Mouse (Mus musculus) CH12.LX (cell line): ENCODE measurements around the gene Malsu1. TPM values are rescaled to one million over a fixed set of nuclear protein-coding genes. Genes with fewer than 3 reads are reported as not detected.

Experiments
- DNase-seq: peaks from one replicate; pipeline ENCODE4 v3.0.0-alpha.2; 2013; ENCODE audit errors: extremely low read depth
- H3K27ac ChIP-seq: 2 replicates; pipeline ENCODE4 v1.5.1; 2012; ENCODE audit warnings: low read depth, mild to moderate bottlenecking, control low read depth, moderate library complexity; ENCODE audit not compliant: insufficient read depth
- H3K27me3 ChIP-seq: replicated peaks from 2 replicates; pipeline ENCODE3; 2012; ENCODE audit warnings: inconsistent platforms
- H3K36me3 ChIP-seq, 2 experiments: replicated peaks in 1 of 2; 2 replicates each; pipeline versions ENCODE3 to v1.6.1; 2012; ENCODE audit warnings: inconsistent platforms in 1 of 2, low read length in 1 of 2, mild to moderate bottlenecking in 1 of 2, mixed read lengths in 1 of 2, moderate library complexity in 1 of 2; ENCODE audit not compliant: control insufficient read depth in 1 of 2, insufficient read depth in 1 of 2
- H3K4me1 ChIP-seq, 2 experiments: 2 replicates each; pipeline ENCODE4 v1.6.1; 2012; ENCODE audit warnings: inconsistent platforms in 1 of 2, moderate library complexity in 1 of 2; ENCODE audit not compliant: insufficient read depth in 2 of 2, control insufficient read depth in 1 of 2
- H3K4me2 ChIP-seq: 2 replicates; pipeline ENCODE4 v1.6.1; 2012; ENCODE audit warnings: low read depth, mild to moderate bottlenecking, control low read depth; ENCODE audit not compliant: poor library complexity, insufficient read depth, severe bottlenecking
- H3K4me3 ChIP-seq, 3 experiments: fragments of 150-350 bp in 1 of 3; sonication (generic) in 1 of 3; replicated peaks in 1 of 3; 2 replicates each; pipeline versions ENCODE3 to v1.5.1; 2011 to 2012; ENCODE audit warnings: low read depth in 2 of 3, low read length in 2 of 3, mild to moderate bottlenecking in 2 of 3, moderate library complexity in 2 of 3, control low read depth in 1 of 3, improper control_type of control experiment in 1 of 3, inconsistent platforms in 1 of 3, mixed read lengths in 1 of 3; ENCODE audit not compliant: poor library complexity in 1 of 3
- H3K79me2 ChIP-seq: replicated peaks from 2 replicates; pipeline ENCODE4 v1.6.1; 2012; ENCODE audit warnings: mild to moderate bottlenecking, moderate library complexity; ENCODE audit not compliant: control insufficient read depth, poor library complexity, insufficient read depth, severe bottlenecking; ENCODE audit errors: extremely low read depth
- H3K9ac ChIP-seq: 2 replicates; pipeline ENCODE4 v1.6.1; 2012; ENCODE audit warnings: low read depth, mild to moderate bottlenecking, control low read depth, moderate library complexity; ENCODE audit not compliant: insufficient read depth
- H3K9me3 ChIP-seq: replicated peaks from 2 replicates; pipeline ENCODE3; 2012; ENCODE audit warnings: low read length, inconsistent platforms, mixed read lengths
- E2F4 ChIP-seq: IDR thresholded peaks from 2 replicates; pipeline ENCODE4 v1.6.1; 2011; ENCODE audit warnings: low read depth, low read length, improper control_type of control experiment; ENCODE audit not compliant: insufficient replicate concordance
- ELF1 ChIP-seq: IDR thresholded peaks from 2 replicates; pipeline ENCODE4 v1.6.1; 2014; ENCODE audit warnings: low read depth, mild to moderate bottlenecking, inconsistent platforms, low read length, improper control_type of control experiment
- ETS1 ChIP-seq: conservative IDR thresholded peaks from 2 replicates; pipeline ENCODE4 v1.6.1; 2012; ENCODE audit warnings: low read depth, mild to moderate bottlenecking, inconsistent platforms, low read length, improper control_type of control experiment, moderate library complexity
- HCFC1 ChIP-seq: IDR thresholded peaks from 2 replicates; pipeline ENCODE4 v1.6.1; 2012; ENCODE audit warnings: low read depth, mild to moderate bottlenecking, inconsistent platforms, low read length, improper control_type of control experiment
- IRF4 ChIP-seq: IDR thresholded peaks from 2 replicates; pipeline ENCODE4 v1.6.1; 2014; ENCODE audit warnings: low read depth, mild to moderate bottlenecking, inconsistent platforms, low read length, improper control_type of control experiment
- JUN ChIP-seq: IDR thresholded peaks from 2 replicates; pipeline ENCODE4 v1.6.1; 2011; ENCODE audit warnings: low read depth, mild to moderate bottlenecking, low read length, improper control_type of control experiment, moderate library complexity; ENCODE audit not compliant: insufficient read depth
- JUND ChIP-seq: conservative IDR thresholded peaks from 2 replicates; pipeline ENCODE4 v1.6.1; 2011; ENCODE audit warnings: low read depth, low read length, improper control_type of control experiment
- KAT2A ChIP-seq: IDR thresholded peaks from 2 replicates; pipeline ENCODE4 v1.6.1; 2012; ENCODE audit warnings: low read length, improper control_type of control experiment, inconsistent platforms; ENCODE audit not compliant: insufficient replicate concordance
- MAX ChIP-seq: IDR thresholded peaks from 2 replicates; pipeline ENCODE4 v1.6.1; 2011; ENCODE audit warnings: low read length, improper control_type of control experiment
- MXI1 ChIP-seq: IDR thresholded peaks from 2 replicates; pipeline ENCODE4 v1.6.1; 2011; ENCODE audit warnings: mild to moderate bottlenecking, low read depth, low read length, improper control_type of control experiment
- MYC ChIP-seq: IDR thresholded peaks from 2 replicates; pipeline ENCODE4 v1.6.1; 2011; ENCODE audit warnings: low read depth, mild to moderate bottlenecking, improper control_type of control experiment, low read length
- NELFE ChIP-seq: IDR thresholded peaks from 2 replicates; pipeline ENCODE4 v1.6.1; 2011; ENCODE audit warnings: low read depth, low read length, improper control_type of control experiment
- POLR2AphosphoS2 ChIP-seq: IDR thresholded peaks from 2 replicates; pipeline ENCODE4 v1.6.1; 2011; ENCODE audit warnings: low read depth, low read length, improper control_type of control experiment
- RAD21 ChIP-seq: IDR thresholded peaks from 2 replicates; pipeline ENCODE4 v1.6.1; 2011; ENCODE audit warnings: low read depth, mild to moderate bottlenecking, low read length, improper control_type of control experiment, moderate library complexity
- TBP ChIP-seq: conservative IDR thresholded peaks from 2 replicates; pipeline ENCODE4 v1.6.1; 2011; ENCODE audit warnings: low read depth, low read length, improper control_type of control experiment
- TCF12 ChIP-seq: IDR thresholded peaks from 2 replicates; pipeline ENCODE4 v1.6.1; 2014; ENCODE audit warnings: low read depth, mild to moderate bottlenecking, inconsistent platforms, low read length, improper control_type of control experiment
- USF1 ChIP-seq: IDR thresholded peaks from 2 replicates; pipeline ENCODE4 v1.6.1; 2014; ENCODE audit warnings: low read depth, mild to moderate bottlenecking, inconsistent platforms, low read length, improper control_type of control experiment
- ZC3H11A ChIP-seq: IDR thresholded peaks from 2 replicates; pipeline ENCODE4 v1.6.1; 2012; ENCODE audit warnings: low read depth, mild to moderate bottlenecking, inconsistent platforms, low read length, improper control_type of control experiment
- ZKSCAN1 ChIP-seq: IDR thresholded peaks from 2 replicates; pipeline ENCODE4 v1.6.1; 2012; ENCODE audit warnings: low read depth, inconsistent platforms, low read length, improper control_type of control experiment, borderline replicate concordance
- ZNF384 ChIP-seq: IDR thresholded peaks from 2 replicates; pipeline ENCODE4 v1.6.1; 2012; ENCODE audit warnings: low read depth, low read length, improper control_type of control experiment, inconsistent platforms
- dilution Hi-C: fragments of 300-500 bp; cut with MboI; formaldehyde crosslinking; loops from 2 replicates; pipeline ENCODE4 v1.14.3; 2020; ENCODE audit warnings: low sequenced_read_pairs; ENCODE audit not compliant: extremely low pct_unique_long_range_greater_than_20kb, extremely low pct_ligation_motif_present
- in situ Hi-C: fragments of 300-500 bp; cut with MboI; formaldehyde crosslinking; loops from 3 replicates; pipeline ENCODE4 v1.14.3; 2019; ENCODE audit warnings: low sequenced_read_pairs, low pct_ligation_motif_present, low pct_unique_long_range_greater_than_20kb, mixed read lengths
- polyA plus RNA-seq: library from polyadenylated mRNA; unstranded; fragments of >175 nt; gene quantifications from 2 replicates; pipeline ENCODE4 v1.2.1, GENCODE M21; 2012; ENCODE audit warnings: low read depth; ENCODE audit not compliant: insufficient read length
- total RNA-seq, 2 experiments: library from RNA; depleted of rRNA; stranded (reverse); fragments of 300-350 nt in 1 of 2; fragments of >200 nt in 1 of 2; gene quantifications; 2 replicates each; pipeline ENCODE4 v1.2.3; 2012 to 2014

Malsu1 gene
- total and polyA plus RNA-seq, 3 experiments: 39.0 to 78.7 (median 59.6) TPM

- peak; percentile 82; the same call in 1 of the 2 replicates for TF ChIP-seq KAT2A
- TF ChIP-seq, all 38 proteins: peak for 21
Observed at GRCm38 (mm10) chr6:49073304-49074116, at the start of gene Malsu1 (continued).

DNA sequence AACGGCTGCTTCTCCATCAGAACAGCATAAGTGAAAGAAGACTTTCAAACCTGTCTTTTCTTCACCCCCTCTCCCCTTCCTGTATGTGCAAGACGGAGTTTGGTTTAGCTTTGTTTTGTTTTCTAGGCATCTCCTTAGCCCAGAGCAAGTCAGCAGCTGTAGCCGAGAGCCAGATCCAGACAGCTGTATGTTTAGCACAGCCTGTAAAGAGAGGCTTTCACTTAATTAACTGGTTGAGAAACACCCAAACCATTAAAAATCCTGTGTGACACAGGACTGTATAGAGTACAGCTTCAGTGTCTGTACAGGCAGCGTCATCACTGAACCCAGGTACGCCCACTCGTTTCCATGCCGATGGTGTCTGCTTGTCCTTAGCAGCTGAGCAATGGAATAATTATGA, 48.3 kb upstream of the Malsu1 start:
- Histone ChIP-seq H3K4me1 (no peaks in the 10 kb centered on the region), H3K4me2 (no peak overlapping the region), H3K79me2 (no peaks in the 10 kb centered on the region), H3K9ac (no peak overlapping the region), H3K36me3 (no peaks in the 10 kb centered on the region), H3K9me3 (no peaks in the 10 kb centered on the region), H3K4me3 (no peak overlapping the region), H3K27ac (no peak overlapping the region), H3K27me3 (no peaks in the 10 kb centered on the region)
- DNase-seq: no peak
- TF ChIP-seq KAT2A: no peak
- no peak for TF ChIP-seq NELFE
- TF ChIP-seq HCFC1: no peak
- TF ChIP-seq TBP: no peak
- no peak for TF ChIP-seq ZC3H11A
- no peak for TF ChIP-seq POLR2AphosphoS2
- no peak for TF ChIP-seq ETS1
- TF ChIP-seq JUN: no peak
- no peak for TF ChIP-seq MYC
- TF ChIP-seq RAD21: no peak
- TF ChIP-seq ZNF384: no peak
- no peak for TF ChIP-seq USF1
- no peak for TF ChIP-seq MAX
- TF ChIP-seq MXI1: no peak
- no peak for TF ChIP-seq TCF12
- TF ChIP-seq JUND: no peak
- TF ChIP-seq E2F4: no peak
- no peak for TF ChIP-seq IRF4
- TF ChIP-seq ZKSCAN1: no peak
- TF ChIP-seq ELF1: no peak
- in situ Hi-C loops (no loop called here), dilution Hi-C loops (no loop called here)
